Mouse (Mus musculus) mesoderm, embryonic 11.5 days (tissue): ENCODE data around the gene Gm10337.

ENCODE experiments used
- DNase-seq: peaks from one replicate; pipeline ENCODE4 v3.0.0-alpha.2; 2012; ENCODE audit warnings: low read depth, low spot score

Gm10337 gene

DNA sequence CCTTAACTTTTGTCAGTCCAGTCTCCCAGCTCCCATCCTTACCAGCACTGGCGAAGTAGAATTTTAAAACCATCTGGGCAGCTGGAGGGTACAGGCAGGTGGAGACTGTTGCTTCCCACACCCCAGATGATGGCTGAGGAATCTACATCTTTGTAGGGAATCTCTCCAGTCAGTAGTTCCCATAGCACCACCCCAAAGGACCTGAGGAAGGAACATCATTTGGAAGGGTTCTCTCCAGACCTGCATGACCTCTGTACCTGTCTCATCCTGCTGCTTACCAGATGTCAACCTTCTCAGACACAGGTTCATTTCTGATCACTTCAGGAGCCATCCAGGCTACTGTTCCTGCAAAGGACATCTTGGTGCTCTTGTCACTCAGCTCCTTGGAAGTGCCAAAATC lies at the start of gene Gm10337:
Gm10337 (plus strand) TSS at position 276 of the 400 bp plus-strand sequence.
- DNase-seq: no peak

DNA sequence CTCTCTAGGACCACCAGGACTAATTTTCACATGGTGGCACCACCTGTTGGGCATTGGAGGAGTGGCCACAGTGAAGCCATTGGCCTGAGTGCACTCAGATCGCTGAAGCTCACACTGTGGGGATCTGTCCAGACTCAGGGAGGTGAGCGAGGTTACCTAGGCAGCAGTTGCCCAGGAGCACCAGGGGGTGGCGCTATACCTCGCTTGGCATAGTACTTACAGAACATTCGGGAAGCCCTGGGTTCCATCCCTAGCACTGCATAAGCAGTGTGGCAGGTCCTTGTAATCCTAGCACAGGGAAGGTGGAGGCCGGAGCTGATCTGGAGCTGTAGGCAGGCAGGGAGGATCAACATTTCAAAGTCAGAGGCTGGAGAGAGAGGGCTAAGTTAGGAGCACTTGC lies 47.5 kb upstream of the Gm10337 start:
- DNase-seq: peak; percentile 30

DNA sequence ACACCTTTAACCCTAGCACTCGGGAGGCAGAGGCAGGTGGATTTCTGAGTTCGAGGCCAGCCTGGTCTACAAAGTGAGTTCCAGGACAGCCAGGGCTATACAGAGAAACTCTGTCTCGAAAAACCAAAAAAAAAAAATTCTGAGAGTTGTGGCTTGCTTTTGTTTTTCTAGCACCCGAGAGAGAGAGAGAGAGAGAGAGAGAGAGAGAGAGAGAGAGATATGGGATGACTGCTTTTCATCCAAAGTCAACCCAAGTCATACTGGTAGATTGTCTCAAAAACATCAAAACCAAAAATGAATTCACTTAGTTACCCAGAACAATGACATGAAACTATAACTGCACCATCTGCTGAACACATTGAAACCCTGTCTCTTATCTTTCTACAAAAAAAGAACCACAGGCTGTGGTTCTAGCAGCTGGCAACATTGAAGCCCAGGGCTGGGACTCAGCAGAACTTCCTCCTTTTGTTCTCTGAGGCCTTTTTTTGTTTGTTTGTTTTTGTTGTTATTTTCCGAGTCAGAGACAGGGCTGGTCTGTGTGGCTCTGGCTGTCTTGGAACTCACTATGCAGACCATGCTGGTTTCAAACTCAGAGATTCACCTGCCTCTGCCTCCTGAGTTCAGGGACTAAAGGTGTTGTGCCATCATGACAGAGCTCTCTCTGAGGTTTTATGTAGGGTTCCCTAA lies 45.3 kb upstream of the Gm10337 start:
- DNase-seq: no peak

DNA sequence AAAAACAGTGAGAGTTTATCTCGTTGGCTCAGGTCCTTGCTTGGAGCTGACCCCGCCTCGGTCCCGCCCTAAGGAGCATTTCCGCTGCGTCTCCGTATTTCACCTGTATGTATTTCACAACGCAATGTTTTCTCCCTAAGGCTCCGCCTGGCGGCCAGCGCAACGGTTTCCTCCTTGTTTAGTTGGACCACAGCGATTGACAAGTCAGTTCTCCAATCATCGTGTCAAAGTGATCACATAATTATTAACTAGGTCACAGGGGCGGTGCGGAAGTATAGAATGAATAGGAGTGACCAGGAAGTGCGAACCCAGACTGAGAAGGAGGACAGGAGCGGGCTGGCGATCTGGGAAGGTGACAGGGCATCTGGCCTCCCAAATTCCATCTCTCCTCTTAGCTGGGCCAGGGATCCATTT lies 44.6 kb upstream of the Gm10337 start, which contains the start of gene Prr13:
Prr13 (plus strand) TSS at position 125 of the 414 bp plus-strand sequence.
- DNase-seq: peak; percentile 91

DNA sequence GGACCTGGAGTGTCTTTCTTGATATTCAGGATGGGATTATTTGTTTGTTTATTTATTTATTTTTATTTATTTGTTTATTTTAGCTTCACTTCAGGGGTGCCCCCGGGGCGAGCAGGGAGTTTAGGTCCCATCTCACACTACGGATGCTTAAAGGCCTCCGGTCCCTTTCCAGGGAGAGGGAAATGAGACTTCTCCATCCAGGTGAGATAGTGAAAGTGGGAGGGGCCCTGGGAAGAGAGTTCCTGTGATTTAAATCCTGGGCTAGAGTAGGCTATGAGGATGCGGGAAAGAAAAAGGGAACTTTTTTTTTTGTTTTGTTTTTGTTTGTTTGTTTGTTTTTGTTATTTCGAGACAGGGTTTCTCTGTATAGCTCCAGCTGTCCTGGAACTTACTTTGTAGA lies 44.1 kb upstream of the Gm10337 start:
- no peak for DNase-seq

DNA sequence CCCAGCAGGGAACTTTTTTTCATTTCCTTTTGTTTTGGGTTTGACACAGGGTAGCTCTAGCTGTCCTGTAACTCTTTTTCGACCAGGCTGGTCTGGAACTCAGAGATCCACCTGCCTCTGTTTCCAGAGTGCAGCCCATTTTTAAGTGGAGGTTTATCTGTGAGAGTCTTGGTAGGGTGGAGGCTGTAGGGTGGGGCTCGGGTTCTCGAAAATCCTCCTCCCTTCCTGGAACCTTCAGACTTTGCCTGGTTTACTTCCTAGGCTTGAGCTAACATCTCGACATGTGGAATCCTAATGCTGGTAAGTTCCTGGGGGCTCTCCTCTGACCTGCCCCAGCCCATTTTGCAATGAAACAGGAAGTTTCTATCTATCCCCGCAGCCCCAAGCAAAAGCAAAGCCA lies 43.7 kb upstream of the Gm10337 start:
- DNase-seq: no peak

DNA sequence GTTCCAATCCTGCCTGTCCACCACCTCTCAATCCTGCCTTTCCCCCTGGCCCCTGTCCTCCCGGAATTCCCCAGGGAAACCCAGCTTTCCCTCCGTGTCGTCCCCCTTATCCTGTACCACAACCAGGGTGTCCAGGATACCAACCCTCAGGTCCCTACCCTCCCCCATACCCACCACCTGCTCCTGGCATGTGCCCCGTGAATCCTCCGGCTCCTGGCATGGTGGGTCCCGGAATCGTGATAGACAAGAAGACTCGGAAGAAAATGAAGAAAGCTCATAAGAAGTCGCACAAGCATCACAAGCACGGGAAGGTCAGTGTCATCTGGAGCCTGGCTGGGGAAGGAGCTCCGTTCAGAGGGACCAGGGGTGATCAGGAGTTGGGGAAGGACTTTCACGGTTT lies 43.1 kb upstream of the Gm10337 start:
- DNase-seq: no peak

DNA sequence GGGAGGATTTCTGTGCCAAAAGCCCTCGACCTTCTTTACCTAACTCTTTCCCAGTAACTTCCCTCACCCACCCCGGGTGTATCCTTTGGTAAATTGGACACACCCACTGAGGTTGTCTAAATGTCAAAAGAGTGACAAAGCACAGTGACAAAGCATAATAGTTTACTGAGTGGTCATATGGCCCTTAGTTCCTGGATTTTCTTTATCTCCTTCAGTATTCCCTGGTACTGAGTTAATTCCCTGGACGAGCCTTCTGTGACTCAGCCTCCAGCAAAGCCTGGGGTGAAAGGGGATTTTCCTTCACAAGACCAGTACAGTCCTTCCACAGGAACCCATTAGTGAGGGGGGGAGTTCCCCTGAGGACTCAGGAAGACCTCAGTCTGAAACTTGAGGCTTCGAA lies 42.6 kb upstream of the Gm10337 start:
- no peak for DNase-seq

DNA sequence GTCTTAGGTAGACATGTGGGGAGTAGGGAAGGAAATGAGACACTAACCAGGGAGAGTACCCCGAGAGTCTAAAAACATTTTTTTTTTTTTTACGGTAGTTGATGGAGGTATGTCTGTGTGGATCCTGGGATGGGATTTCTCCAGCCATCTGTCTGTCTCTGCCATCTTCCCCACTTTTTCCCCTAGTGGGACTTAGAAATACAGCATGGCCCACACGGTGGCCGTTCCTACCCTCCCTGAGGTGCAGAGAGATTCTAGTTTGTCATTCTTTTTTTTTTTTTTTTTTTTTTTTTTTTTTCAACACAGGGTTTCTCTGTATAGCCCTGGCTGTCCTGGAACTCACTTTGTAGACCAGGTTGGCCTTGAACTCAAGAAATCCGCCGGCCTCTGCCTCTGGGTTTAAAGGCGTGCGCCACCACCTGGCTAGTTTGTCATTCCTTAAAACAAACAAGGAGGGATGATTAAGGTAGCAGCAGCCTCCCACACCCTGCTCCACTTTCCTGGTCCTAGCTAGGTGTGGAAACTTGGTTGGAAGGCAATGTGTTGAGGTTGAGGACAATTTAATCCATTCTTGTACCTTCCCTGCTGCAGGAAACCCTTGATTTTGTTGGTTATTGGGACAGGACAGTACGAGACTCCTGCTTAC lies 42.0 kb upstream of the Gm10337 start:
- DNase-seq: no peak

DNA sequence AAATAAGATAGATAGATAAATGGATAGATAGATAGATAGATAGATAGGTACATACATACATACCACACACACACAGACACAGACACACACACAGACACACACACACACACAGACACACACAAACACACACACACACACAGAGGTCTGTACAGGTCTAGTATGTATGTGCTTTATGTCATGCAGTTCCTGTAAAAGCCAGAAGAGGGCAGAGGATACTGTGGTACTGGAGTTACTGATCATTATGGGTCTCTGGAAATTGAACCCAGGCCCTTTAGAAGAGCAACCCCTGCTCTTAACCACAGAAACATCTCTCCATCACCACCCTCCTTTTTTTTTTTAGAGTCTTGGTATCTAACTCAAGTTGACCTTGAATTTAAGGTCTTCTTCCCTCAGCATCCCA lies 39.9 kb upstream of the Gm10337 start:
- DNase-seq: peak; percentile 38

DNA sequence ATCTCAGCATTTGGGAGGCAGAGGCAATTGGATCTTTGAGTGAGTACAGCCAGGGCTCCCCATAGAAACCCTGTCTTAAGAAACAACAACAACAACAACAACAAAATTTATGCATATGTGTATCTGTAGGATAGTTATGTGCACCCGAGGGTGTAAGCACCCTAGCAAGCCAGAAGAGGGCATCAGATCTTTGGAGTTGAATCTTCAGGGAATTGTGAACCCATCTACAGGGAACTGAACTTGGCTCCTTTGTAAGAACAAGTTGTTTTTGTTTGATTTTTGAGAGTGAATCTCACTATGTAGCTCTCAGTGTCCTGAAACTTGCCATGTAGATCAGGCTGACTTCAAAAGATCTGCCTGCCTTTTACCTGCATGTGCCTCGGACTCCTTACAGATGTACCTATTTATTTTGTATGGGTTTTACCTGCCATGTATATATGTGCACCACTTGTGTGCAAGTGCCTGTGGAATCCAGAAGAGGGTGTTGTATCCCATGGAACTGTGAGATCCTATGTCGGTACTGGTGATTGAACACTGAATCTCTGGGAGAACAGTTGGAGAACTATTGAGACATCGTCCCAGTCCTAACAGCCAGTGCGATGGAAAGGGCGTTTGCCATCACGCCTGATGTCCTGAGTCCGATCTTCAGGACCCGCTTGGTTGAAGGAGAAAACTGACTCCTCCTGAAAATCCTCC lies 34.7 kb upstream of the Gm10337 start:
- DNase-seq: no peak

DNA sequence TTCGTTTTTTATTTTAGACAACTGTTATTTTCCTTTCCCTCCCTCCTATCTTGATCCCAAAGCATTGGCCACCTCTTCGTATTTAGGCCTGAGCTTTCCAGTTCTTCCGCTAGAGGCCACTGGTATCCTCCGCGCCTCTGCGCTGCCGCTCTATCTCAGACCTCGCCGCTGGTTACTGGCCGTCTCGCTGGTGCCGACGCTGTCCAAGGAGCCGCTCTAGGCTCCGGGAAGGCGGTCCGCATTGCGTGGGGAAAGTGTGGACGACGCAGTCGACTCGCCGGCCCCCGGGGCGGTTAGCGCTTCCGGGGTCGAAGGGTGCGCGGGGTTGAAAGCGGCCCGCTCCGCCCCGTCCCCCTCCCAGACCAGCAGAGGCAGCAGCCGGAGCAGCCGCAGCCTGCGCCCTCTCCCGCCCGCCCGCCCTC lies 33.3 kb upstream of the Gm10337 start, which contains the start of gene Pcbp2:
Pcbp2 (plus strand) TSS at position 357 of the 422 bp plus-strand sequence.
- DNase-seq: peak; percentile 98

DNA sequence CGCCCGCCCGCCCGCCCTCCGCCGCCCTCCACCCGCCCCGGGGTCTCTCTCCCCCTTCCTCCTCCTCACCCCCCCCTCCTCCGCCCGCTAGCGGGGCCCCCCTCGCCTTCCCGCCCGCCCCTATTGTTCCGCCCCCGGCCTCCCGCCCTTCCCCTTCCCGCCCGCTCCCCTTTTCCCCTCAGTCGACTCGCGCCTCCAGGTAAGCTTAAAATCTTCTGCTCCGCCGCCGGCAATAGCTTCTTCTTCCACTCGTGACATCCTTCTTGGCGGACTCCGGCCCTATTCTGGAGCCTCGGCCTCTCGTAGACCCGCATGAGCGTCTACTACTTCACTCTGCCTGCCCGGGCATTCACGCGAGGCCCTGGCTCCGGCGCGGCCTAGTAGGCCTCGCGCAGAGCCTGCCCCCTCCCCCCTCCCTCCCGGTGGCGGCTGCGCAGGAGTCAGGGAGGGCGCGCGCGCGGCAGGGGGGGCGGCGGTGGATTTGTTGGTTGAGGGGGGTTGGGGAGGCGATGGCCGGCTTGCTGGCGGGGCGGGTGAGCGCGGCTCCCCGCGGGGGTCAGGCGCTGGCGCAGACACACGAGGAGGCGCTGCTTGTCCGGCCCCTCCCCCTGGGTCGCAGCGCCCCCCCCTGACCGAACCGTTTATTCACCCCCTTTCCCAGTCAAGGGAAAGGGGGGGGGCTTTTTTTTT lies 32.8 kb upstream of the Gm10337 start:
- DNase-seq: peak; percentile 83

DNA sequence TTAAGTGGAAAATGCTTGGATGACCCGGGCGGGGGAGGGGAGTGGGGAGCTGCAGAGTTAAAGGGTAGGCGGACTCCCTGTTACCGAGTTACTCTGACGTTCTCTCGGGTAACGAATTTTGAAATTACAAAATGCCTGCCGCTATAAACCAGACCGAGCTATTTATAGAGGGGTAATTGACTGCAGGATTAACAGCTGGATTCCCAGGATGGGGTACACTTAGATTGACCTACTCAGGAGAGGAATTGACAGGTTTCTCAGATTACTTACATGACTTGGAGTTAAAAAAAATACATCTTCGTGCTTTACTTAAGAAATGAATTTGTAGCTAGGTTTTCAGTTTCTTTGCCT lies 32.3 kb upstream of the Gm10337 start:
- no peak for DNase-seq

DNA sequence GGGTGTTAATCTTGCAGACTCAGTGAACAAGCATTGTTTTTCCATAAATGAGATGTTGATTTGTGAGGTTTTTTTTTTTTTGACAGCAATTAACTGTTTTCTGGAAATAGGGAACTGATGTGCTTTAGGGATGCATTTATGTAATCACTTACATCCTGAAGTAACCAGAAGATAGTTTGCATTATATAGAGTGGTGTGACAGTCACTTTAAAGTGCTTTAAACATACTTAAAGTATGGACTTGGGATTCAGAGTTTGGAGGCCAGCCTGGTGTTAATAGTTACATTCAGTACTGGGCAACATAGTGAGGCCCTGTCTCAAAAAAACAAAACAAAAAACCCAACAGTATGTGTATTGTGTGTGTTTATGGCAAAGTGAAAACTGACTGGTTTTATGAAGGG lies 31.8 kb upstream of the Gm10337 start:
- DNase-seq: no peak

DNA sequence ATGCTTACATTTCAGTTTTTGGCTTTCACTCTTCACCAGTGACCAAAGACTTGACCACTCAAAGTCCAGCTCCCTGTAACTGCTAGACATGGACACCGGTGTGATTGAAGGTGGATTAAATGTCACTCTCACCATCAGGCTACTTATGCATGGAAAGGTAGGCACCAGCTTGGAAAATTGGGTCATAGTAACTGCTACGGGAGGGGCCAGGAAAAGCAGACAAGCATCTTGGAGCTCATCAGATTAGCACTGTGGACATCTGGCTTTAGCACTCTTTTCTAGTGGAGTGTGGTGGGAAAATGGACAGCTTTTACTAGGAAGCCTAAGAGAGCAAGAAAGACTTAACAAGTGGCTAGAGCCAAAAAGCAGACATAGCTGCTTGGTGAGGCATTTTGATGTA lies 30.3 kb upstream of the Gm10337 start:
- DNase-seq: no peak

DNA sequence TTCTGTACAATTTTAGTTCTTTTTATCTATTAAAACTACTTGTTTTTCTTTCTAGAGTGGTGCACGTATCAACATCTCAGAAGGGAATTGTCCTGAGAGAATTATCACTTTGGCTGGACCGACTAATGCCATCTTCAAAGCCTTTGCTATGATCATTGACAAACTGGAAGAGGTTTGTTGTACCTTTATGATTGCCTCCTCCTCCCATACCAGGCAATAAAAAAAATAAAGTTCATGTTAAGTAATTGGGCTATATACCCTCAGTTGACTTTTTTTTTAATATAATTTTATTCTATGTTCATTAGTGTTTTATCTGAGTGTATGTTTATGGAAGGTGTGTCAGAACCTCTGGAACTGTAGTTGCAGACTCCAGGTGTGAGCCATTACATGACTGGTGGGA lies 29.0 kb upstream of the Gm10337 start:
- DNase-seq: no peak

DNA sequence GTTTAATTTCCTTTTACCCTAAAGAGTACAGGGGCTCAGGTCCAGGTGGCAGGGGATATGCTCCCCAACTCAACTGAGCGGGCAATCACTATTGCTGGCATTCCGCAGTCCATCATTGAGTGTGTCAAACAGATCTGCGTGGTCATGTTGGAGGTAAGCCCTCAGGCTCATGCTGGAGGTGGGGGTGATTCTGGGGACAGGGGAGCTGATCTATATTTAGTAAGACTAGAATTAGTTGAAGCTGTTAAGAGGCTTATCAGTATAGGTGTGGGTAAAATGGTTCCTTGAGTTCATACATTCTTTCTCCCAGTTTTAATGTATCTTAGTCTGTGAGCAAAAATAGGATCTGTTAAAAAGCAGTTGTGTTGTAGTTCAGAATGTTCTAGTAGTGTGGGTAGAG lies 20.4 kb upstream of the Gm10337 start:
- no peak for DNase-seq

DNA sequence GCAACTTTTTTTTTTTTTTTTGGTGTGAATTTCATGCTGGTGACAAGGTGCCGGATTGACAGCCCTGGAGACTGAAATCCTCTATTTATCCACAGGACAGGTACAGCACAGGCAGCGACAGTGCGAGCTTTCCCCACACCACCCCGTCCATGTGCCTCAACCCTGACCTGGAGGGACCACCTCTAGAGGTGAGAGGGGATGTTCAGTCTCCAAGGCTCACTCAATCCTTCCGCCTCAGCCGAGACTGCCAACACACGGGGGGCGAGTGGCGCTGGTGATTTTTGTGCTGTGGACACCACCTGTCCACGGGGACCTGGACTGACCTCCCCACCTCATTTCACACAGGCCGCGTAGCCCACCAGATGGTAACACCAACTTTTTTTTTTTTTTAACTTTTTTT lies 17.7 kb upstream of the Gm10337 start:
- DNase-seq: no peak

DNA sequence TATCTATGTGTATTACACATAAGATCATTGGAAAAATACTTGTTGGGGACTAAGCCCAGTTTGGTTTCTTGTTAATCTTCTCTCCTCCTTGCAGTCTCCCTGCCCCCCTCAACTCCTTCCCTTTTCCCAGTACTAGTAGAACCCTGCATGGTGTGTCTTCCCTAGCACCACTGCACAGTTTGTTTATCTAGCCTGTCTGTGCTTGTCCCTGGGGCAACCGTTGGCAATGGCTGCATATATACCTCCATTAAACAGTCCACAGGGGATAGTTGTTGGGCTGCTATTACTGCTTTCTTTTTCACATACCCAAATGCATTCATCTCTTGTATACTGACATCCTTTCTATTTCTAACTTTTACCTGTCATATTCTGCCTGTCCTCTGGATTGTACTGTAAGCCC lies 15.9 kb upstream of the Gm10337 start:
- DNase-seq: no peak

DNA sequence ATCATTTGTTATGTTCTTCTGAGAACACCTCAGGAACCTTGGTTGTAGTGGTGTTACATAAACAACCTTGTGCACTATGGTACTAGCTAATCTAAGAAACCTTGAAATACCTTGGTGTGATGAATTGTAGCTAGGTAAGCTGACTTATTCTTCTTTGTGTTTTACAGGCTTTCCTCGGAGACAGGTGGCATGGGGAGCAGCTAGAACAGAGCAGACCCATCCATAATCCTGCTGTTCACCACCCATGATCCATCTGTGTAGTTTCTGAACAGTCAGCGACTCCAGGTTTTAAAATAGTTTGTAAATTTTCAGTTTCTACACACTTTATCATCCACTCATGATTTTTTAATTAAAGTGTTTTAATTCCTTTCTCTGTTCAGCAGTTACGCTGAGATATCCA lies 5.2 kb upstream of the Gm10337 start:
- no peak for DNase-seq

DNA sequence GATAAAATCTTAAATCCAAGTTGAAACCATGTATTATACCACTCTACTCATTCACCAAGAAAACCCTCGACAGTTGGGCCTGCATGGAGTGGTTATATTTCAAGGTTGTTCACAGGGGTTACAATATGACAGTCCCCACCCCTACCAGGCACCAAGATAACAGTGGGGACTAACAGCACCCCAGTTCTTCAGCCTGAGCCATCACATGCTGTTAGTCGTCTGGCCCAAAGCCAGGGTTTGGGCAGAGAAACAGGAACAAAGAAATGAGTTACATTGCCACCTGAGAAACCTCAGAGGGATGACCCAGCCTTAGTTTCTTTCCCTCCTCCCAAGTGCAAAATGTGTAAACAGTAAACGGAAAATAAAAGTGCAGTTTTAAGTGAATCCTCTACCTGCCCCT lies 4.2 kb upstream of the Gm10337 start:
- DNase-seq: no peak
